In the genomic region with DNA sequence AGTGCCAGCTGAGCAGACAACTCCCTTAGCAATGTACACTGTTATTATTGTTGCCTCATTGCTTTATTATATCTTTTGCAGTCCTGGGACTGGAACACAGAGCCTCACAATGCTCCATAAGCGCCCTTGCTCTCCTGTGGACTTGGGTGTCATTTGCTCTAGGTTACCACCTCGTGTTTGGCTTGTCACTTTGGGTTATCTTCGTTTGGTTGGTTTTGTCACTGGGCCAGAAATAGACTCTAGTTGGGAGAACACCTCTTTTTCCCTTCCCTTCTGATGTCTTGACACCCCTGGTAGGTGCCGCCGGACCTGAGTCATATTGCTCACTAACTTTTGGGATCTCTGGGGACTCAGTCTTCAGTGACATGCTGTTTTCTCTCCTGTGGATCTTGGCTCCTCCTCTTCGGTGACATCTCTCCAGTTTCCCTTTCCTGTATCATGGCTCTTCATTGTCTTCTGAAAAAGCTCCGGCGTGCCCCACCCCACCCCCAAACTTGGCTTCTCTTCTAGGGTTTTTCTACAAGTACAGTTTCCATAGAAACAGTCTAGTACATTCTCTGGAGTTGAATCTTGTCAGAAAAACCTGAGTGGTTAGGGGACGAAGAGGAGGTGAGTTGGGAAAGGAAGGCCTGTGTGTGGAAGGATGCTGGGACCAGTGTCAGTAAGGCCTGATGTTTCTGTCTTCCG, we compare ENCODE assay signal across 14 mouse cellular contexts.
DNase-seq lines count a peak whose midpoint lies in the region; ATAC-seq and TF ChIP-seq lines count a peak whose summit lies in the region.
"Had no signal": no experiment of that assay in that cellular context is flagged by ENCODE, and none has a peak within 500 bp of the region (broad histone marks: within the 10 kb centered on the region; RNA-seq: fewer than 3 reads in every experiment).

No protein-coding gene starts in this region.

- no peak for TF ChIP-seq CTCF in forebrain, postnatal 0 days (IDR thresholded peaks at IDR 0.05; ENCODE audit: low read depth)
- no peak for TF ChIP-seq CTCF in thymus, adult 2 months (IDR thresholded peaks at IDR 0.05; ENCODE audit: borderline replicate concordance, control insufficient read depth, extremely low read depth, insufficient read depth, low read length, poor library complexity)

- WGBS in forebrain, postnatal 0 days = 70% methylated on average over 10 of the region's 10 CpGs
- 83% methylated on average over 10 of the region's 10 CpGs for WGBS in forebrain, embryonic 13.5 days
- WGBS in thymus, adult 2 months = 87% methylated on average over 10 of the region's 10 CpGs

- H3K36me3 ChIP-seq in forebrain, postnatal 0 days (ENCODE audit: insufficient read depth) = no peaks in the 10 kb centered on the region
- H3K36me3 ChIP-seq in forebrain, embryonic 13.5 days (ENCODE audit: poor library complexity, severe bottlenecking) = no peaks in the 10 kb centered on the region
- H3K36me3 ChIP-seq in thymus, adult 2 months (ENCODE audit: control insufficient read depth, insufficient read depth, low read length) = no peaks in the 10 kb centered on the region
- H3K36me3 ChIP-seq: liver, embryonic 13.5 days; midbrain, embryonic 10.5 days had no signal

- H3K4me1 ChIP-seq in forebrain, postnatal 0 days (ENCODE audit: insufficient read depth) = peaks cover 21% of the 10 kb centered on the region
- peaks cover 17% of the 10 kb centered on the region for H3K4me1 ChIP-seq in forebrain, embryonic 13.5 days
- peaks cover 4% of the 10 kb centered on the region for H3K4me1 ChIP-seq in thymus, adult 2 months (replicated peaks; ENCODE audit: control insufficient read depth, insufficient read depth, low read length)
- H3K4me1 ChIP-seq: liver, embryonic 13.5 days; midbrain, embryonic 10.5 days had no signal

- peak; percentile 50; the same call in 1 of the 2 replicates for ATAC-seq in forebrain, postnatal 0 days
- ATAC-seq in forebrain, embryonic 13.5 days = no peak

- H3K27ac ChIP-seq in forebrain, postnatal 0 days (ENCODE audit: low read depth, low read length) = peak overlapping the region; percentile 3; the same call in 1 of the 2 replicates
- H3K27ac ChIP-seq in forebrain, embryonic 13.5 days = no peak overlapping the region
- no peak overlapping the region for H3K27ac ChIP-seq in thymus, adult 2 months (ENCODE audit: control insufficient read depth, insufficient read depth, low read length)
- H3K27ac ChIP-seq: heart, embryonic 10.5 days; hindbrain, embryonic 14.5 days; liver, embryonic 13.5 days; midbrain, embryonic 10.5 days had no signal

- no peak overlapping the region for H3K9ac ChIP-seq in forebrain, postnatal 0 days
- H3K9ac ChIP-seq in forebrain, embryonic 13.5 days = no peak overlapping the region
- H3K9ac ChIP-seq: hindbrain, embryonic 14.5 days; liver, embryonic 13.5 days had no signal

- no peak for TF ChIP-seq POLR2A in thymus, adult 2 months (IDR thresholded peaks at IDR 0.05; ENCODE audit: control insufficient read depth, extremely low read depth, insufficient read depth, low read length, poor library complexity)

- intact Hi-C loops in left cerebral cortex, postnatal 4 days (cut with DNase I) = no loop called here
- intact Hi-C loops in left cerebral cortex, postnatal 36 days (cut with DNase I) = no loop called here

- DNase-seq in forebrain, postnatal 0 days = peak; percentile 57
- DNase-seq in left cerebral cortex, postnatal 4 days = peak; percentile 56
- no peak for DNase-seq in left cerebral cortex, postnatal 36 days (ENCODE audit: low spot score in 2 of 2)
- DNase-seq in cerebellum, adult 11-12 months = peak; percentile 89
- peak; percentile 62 to 67 for DNase-seq in kidney, postnatal 36 days
- DNase-seq in testis, postnatal 10 days (ENCODE audit: low spot score) = no peak
- DNase-seq in thymus, adult 2 months = no peak
- DNase-seq: B cell, adult 2 months; liver, embryonic 13.5 days; thymus, postnatal 4 days had no signal

- H3K9me3 ChIP-seq in forebrain, postnatal 0 days (ENCODE audit: low read length) = no peaks in the 10 kb centered on the region
- H3K9me3 ChIP-seq in forebrain, embryonic 13.5 days (replicated peaks) = no peaks in the 10 kb centered on the region
- H3K9me3 ChIP-seq: heart, embryonic 10.5 days; liver, embryonic 13.5 days; midbrain, embryonic 10.5 days had no signal

- H3K4me3 ChIP-seq in forebrain, postnatal 0 days (ENCODE audit: low read depth, low read length) = no peak overlapping the region
- no peak overlapping the region for H3K4me3 ChIP-seq in forebrain, embryonic 13.5 days
- no peak overlapping the region for H3K4me3 ChIP-seq in thymus, adult 2 months (ENCODE audit: control insufficient read depth, insufficient read depth, low read length)
- H3K4me3 ChIP-seq: heart, embryonic 10.5 days; liver, embryonic 13.5 days; midbrain, embryonic 10.5 days had no signal

- H3K27me3 ChIP-seq in forebrain, postnatal 0 days (ENCODE audit: insufficient read depth, low read length) = no peaks in the 10 kb centered on the region
- H3K27me3 ChIP-seq in forebrain, embryonic 13.5 days = no peaks in the 10 kb centered on the region
- H3K27me3 ChIP-seq in thymus, adult 2 months (ENCODE audit: control insufficient read depth, insufficient read depth, low read length) = no peaks in the 10 kb centered on the region; the same call in 1 of the 2 replicates
- H3K27me3 ChIP-seq: liver, embryonic 13.5 days had no signal

- no peak overlapping the region for H3K4me2 ChIP-seq in forebrain, postnatal 0 days (ENCODE audit: low read depth)
- H3K4me2 ChIP-seq in forebrain, embryonic 13.5 days = no peak overlapping the region
- H3K4me2 ChIP-seq: hindbrain, embryonic 14.5 days; liver, embryonic 13.5 days had no signal

Comparison
In these comparisons a context has a peak if more than half of its experiments do, and no peak if none do; other contexts are left out.
1. DNase-seq: peak in forebrain, postnatal 0 days (single experiment), left cerebral cortex, postnatal 4 days (single experiment), cerebellum, adult 11-12 months (single experiment) and kidney, postnatal 36 days (2 of 2); none in left cerebral cortex, postnatal 36 days (0 of 2), testis, postnatal 10 days (single experiment) and thymus, adult 2 months (single experiment).